Mouse (Mus musculus): ENCODE measurements around the gene Trim50. TPM values are rescaled to one million over a fixed set of nuclear protein-coding genes. Genes with fewer than 3 reads are reported as not detected.
A peak's percentile ranks its signal among the peaks of the same experiment; 100 is the strongest.

Trim50 gene
- polyA plus RNA-seq, 1 experiment = not detected

- no peak for TF ChIP-seq POLR2A (IDR thresholded peaks at IDR 0.05; ENCODE audit: low read depth, low read length)
- no peak for TF ChIP-seq CTCF (IDR thresholded peaks at IDR 0.05; ENCODE audit: extremely low read depth, insufficient read length, insufficient replicate concordance, low read depth, low read length)
- WGBS = 47% methylated on average over 13 of the region's 13 CpGs
- Histone ChIP-seq H3K4me3 (ENCODE audit: low read depth, low read length) (no peak overlapping the region), H3K27ac (ENCODE audit: insufficient read depth, low read depth, low read length) (no peak overlapping the region), H3K36me3 (ENCODE audit: control insufficient read depth, insufficient read depth, low read length) (no peaks in the 10 kb centered on the region), H3K4me1 (ENCODE audit: control insufficient read depth, insufficient read depth, insufficient read length, low read length) (no peaks in the 10 kb centered on the region), H3K27me3 (ENCODE audit: control insufficient read depth, insufficient read depth, low read length) (no peaks in the 10 kb centered on the region)
These were observed 1.5 kb upstream of the Trim50 start for GRCm38 (mm10) chr5:135351606-135352005.

GRCm38 (mm10) chr5:135353564-135353963 is 469 bp downstream of the Trim50 start:
- Histone ChIP-seq H3K27me3 (ENCODE audit: control insufficient read depth, insufficient read depth, low read length) (no peaks in the 10 kb centered on the region), H3K36me3 (ENCODE audit: control insufficient read depth, insufficient read depth, low read length) (no peaks in the 10 kb centered on the region), H3K4me1 (ENCODE audit: control insufficient read depth, insufficient read depth, insufficient read length, low read length) (no peaks in the 10 kb centered on the region), H3K4me3 (ENCODE audit: low read depth, low read length) (no peak overlapping the region), H3K27ac (ENCODE audit: insufficient read depth, low read depth, low read length) (no peak overlapping the region)
- WGBS = 24% methylated on average over 20 of the region's 20 CpGs
- no peak for TF ChIP-seq POLR2A (IDR thresholded peaks at IDR 0.05; ENCODE audit: low read depth, low read length)
- peak; percentile 43; the same call in 1 of the 2 replicates for TF ChIP-seq CTCF (IDR thresholded peaks at IDR 0.05; ENCODE audit: extremely low read depth, insufficient read length, insufficient replicate concordance, low read depth, low read length)

- Histone ChIP-seq H3K27me3 (ENCODE audit: control insufficient read depth, insufficient read depth, low read length) (no peaks in the 10 kb centered on the region), H3K36me3 (ENCODE audit: control insufficient read depth, insufficient read depth, low read length) (no peaks in the 10 kb centered on the region), H3K4me3 (ENCODE audit: low read depth, low read length) (no peak overlapping the region), H3K4me1 (ENCODE audit: control insufficient read depth, insufficient read depth, insufficient read length, low read length) (no peaks in the 10 kb centered on the region), H3K27ac (ENCODE audit: insufficient read depth, low read depth, low read length) (no peak overlapping the region)
- 7% methylated on average over 1 of the region's 1 CpGs for WGBS
- TF ChIP-seq CTCF (IDR thresholded peaks at IDR 0.05; ENCODE audit: extremely low read depth, insufficient read length, insufficient replicate concordance, low read depth, low read length) (no peak), POLR2A (IDR thresholded peaks at IDR 0.05; ENCODE audit: low read depth, low read length) (no peak)
These were observed 3.0 kb downstream of the Trim50 start for GRCm38 (mm10) chr5:135356090-135356489.

GRCm38 (mm10) chr5:135357556-135357955 is 4.5 kb downstream of the Trim50 start:
- H3K27ac ChIP-seq (ENCODE audit: insufficient read depth, low read depth, low read length) = no peak overlapping the region
- H3K4me3 ChIP-seq (ENCODE audit: low read depth, low read length) = no peak overlapping the region
- H3K36me3 ChIP-seq (ENCODE audit: control insufficient read depth, insufficient read depth, low read length) = no peaks in the 10 kb centered on the region
- H3K27me3 ChIP-seq (ENCODE audit: control insufficient read depth, insufficient read depth, low read length) = no peaks in the 10 kb centered on the region
- 82% methylated on average over 2 of the region's 2 CpGs for WGBS
- no peaks in the 10 kb centered on the region for H3K4me1 ChIP-seq (ENCODE audit: control insufficient read depth, insufficient read depth, insufficient read length, low read length)
- TF ChIP-seq POLR2A (IDR thresholded peaks at IDR 0.05; ENCODE audit: low read depth, low read length) = no peak
- TF ChIP-seq CTCF (IDR thresholded peaks at IDR 0.05; ENCODE audit: extremely low read depth, insufficient read length, insufficient replicate concordance, low read depth, low read length) = no peak

GRCm38 (mm10) chr5:135359772-135360171 is 6.7 kb downstream of the Trim50 start:
- Histone ChIP-seq H3K27me3 (ENCODE audit: control insufficient read depth, insufficient read depth, low read length) (no peaks in the 10 kb centered on the region; the same call in 1 of the 2 replicates), H3K27ac (ENCODE audit: insufficient read depth, low read depth, low read length) (no peak overlapping the region), H3K4me1 (ENCODE audit: control insufficient read depth, insufficient read depth, insufficient read length, low read length) (no peaks in the 10 kb centered on the region), H3K36me3 (ENCODE audit: control insufficient read depth, insufficient read depth, low read length) (no peaks in the 10 kb centered on the region), H3K4me3 (ENCODE audit: low read depth, low read length) (no peak overlapping the region)
- TF ChIP-seq CTCF (IDR thresholded peaks at IDR 0.05; ENCODE audit: extremely low read depth, insufficient read length, insufficient replicate concordance, low read depth, low read length) = no peak
- 45% methylated on average over 2 of the region's 2 CpGs for WGBS

- Histone ChIP-seq H3K4me3 (ENCODE audit: low read depth, low read length) (no peak overlapping the region), H3K4me1 (ENCODE audit: control insufficient read depth, insufficient read depth, insufficient read length, low read length) (no peaks in the 10 kb centered on the region), H3K27me3 (ENCODE audit: control insufficient read depth, insufficient read depth, low read length) (no peaks in the 10 kb centered on the region; the same call in 1 of the 2 replicates), H3K27ac (ENCODE audit: insufficient read depth, low read depth, low read length) (no peak overlapping the region), H3K36me3 (ENCODE audit: control insufficient read depth, insufficient read depth, low read length) (no peaks in the 10 kb centered on the region)
- TF ChIP-seq CTCF (IDR thresholded peaks at IDR 0.05; ENCODE audit: extremely low read depth, insufficient read length, insufficient replicate concordance, low read depth, low read length) (no peak), POLR2A (IDR thresholded peaks at IDR 0.05; ENCODE audit: low read depth, low read length) (no peak)
- 78% methylated on average over 3 of the region's 3 CpGs for WGBS
These were observed 9.5 kb downstream of the Trim50 start for GRCm38 (mm10) chr5:135362572-135362971.

- Histone ChIP-seq H3K4me1 (ENCODE audit: control insufficient read depth, insufficient read depth, insufficient read length, low read length) (no peaks in the 10 kb centered on the region), H3K27ac (ENCODE audit: insufficient read depth, low read depth, low read length) (no peak overlapping the region), H3K27me3 (ENCODE audit: control insufficient read depth, insufficient read depth, low read length) (no peaks in the 10 kb centered on the region; the same call in 1 of the 2 replicates), H3K4me3 (ENCODE audit: low read depth, low read length) (no peak overlapping the region), H3K36me3 (ENCODE audit: control insufficient read depth, insufficient read depth, low read length) (no peaks in the 10 kb centered on the region)
- WGBS = 23% methylated on average over 12 of the region's 12 CpGs
- TF ChIP-seq CTCF (IDR thresholded peaks at IDR 0.05; ENCODE audit: extremely low read depth, insufficient read length, insufficient replicate concordance, low read depth, low read length) (peak; percentile 49; the same call in 1 of the 2 replicates), POLR2A (IDR thresholded peaks at IDR 0.05; ENCODE audit: low read depth, low read length) (no peak)
These were observed 10.4 kb downstream of the Trim50 start for GRCm38 (mm10) chr5:135363540-135363939.
